Mouse (Mus musculus) heart, embryonic 10.5 days (tissue): ENCODE results near the gene Tprgl. TPM values are rescaled to one million over a fixed set of nuclear protein-coding genes. Genes with fewer than 3 reads are reported as not detected.

ENCODE experiments used
- DNase-seq: peaks from one replicate; pipeline ENCODE4 v3.0.0-alpha.2; 2017; ENCODE audit warnings: low spot score
- H3K27ac ChIP-seq: fragments of 300-500 bp; sonication (generic); 2 replicates; pipeline ENCODE4 v1.5.1; 2016; ENCODE audit warnings: mild to moderate bottlenecking
- H3K27me3 ChIP-seq: fragments of 300-500 bp; sonication (generic); 2 replicates; pipeline ENCODE4 v1.6.1; 2016; ENCODE audit warnings: mild to moderate bottlenecking; ENCODE audit not compliant: poor library complexity, insufficient read depth, severe bottlenecking
- H3K36me3 ChIP-seq: fragments of 300-500 bp; sonication (generic); 2 replicates; pipeline ENCODE4 v1.6.1; 2016; ENCODE audit warnings: mild to moderate bottlenecking, moderate library complexity
- H3K4me1 ChIP-seq: fragments of 300-500 bp; sonication (generic); 2 replicates; pipeline ENCODE4 v1.6.1; 2016; ENCODE audit warnings: mild to moderate bottlenecking
- H3K4me3 ChIP-seq: fragments of 300-500 bp; sonication (generic); 2 replicates; pipeline ENCODE4 v1.5.1; 2016; ENCODE audit warnings: mild to moderate bottlenecking, moderate library complexity
- H3K9me3 ChIP-seq: fragments of 300-500 bp; sonication (generic); 2 replicates; pipeline ENCODE4 v1.6.1; 2016; ENCODE audit warnings: mild to moderate bottlenecking, moderate library complexity
- WGBS: fragments of 180-500 bp; shearing (Covaris S2); methylation state at CpG from one replicate; pipeline ENCODE4 v1.1.7; 2016; 5-methylcytosine and 5-hydroxymethylcytosine counted together
- polyA plus RNA-seq: library from polyadenylated mRNA; unstranded; fragments of >200 nt; fragmentation: Nextera tagmentation; extraction: Ambion mirVana; gene quantifications from 2 replicates; pipeline ENCODE4 v1.2.1, GENCODE M21; 2016

Tprgl gene
- 125 and 140 TPM in 2 replicates for polyA plus RNA-seq

DNA sequence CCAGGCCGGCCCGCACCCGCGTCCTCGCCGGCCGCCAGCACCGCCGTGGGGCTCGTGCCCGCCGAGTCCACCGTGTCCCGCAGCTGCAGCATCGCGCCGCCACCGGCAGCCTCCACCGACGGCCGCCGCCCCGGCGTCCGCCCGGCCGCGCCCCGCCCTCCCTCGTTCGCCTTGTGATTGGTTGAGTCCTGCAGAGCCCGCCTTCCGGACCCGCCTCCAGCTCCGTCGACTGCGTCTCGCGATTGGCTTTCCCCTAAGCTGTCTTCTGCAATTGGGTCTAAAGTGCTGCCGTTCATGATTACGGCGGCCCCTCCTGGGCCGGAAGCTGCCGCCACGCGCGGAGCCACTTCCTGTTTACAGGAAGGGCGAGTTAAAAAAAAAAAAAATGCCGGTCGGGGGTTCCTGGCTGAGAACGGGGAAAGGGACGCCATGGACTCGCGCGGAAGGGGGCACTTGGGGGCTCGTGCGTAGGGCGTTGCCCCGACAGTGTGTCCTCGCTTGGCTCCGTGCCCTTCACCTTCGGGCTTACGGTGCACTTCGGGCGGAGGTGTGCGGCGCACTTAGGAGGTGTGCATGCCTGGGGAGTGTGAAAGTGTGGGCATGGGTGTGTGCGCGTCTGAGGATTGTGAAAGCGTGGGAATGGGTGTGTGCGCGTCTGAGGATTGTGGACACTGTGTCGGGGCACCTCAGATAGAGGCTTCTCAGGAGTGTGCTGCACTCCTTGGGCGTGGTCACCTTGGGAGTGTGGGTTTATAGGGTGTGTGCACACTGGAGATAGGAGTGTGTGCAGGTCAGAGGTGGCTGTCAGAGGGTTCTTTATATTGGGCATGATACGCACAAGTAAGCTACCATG, at the start of gene Tprgl:
TSS of gene Tprgl (minus strand) at position 129 of the 853 bp plus-strand sequence.
- Histone ChIP-seq H3K4me3 (peak within 1 kb of the TSS; percentile 99), H3K27ac (peak within 1 kb of the TSS; percentile 89), H3K4me1 (peaks cover 25% of the 10 kb centered on the region), H3K36me3 (peaks cover 32% of the 10 kb centered on the region), H3K9me3 (no peaks in the 10 kb centered on the region), H3K27me3 (no peaks in the 10 kb centered on the region)
- DNase-seq = peak; percentile 99
- under 1% methylated on average over 75 of the region's 75 CpGs for WGBS

DNA sequence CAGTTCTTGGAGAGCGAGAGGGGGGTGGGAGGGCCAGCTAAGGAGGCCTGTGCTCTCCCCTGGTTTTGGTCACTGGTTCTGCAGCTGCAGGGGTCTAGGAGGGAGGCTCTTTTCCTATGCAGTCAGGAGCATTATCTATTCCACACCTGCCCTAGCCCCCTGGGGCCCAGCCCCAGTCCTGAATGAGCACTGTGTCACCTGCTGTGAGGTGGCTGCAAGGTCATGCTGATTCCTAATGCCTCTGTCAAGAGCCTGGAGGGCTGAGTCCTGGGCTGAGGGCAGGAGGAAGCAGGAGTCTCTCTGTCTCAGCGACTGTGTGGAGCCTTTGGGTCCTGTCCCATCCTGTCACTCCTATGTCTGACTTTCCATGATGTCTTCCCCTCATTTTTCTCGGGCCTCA, 49.4 kb upstream of the Tprgl start:
- Histone ChIP-seq H3K4me3 (no peak overlapping the region), H3K27ac (0 out of 2 replicates have a peak overlapping the region, but pooled peaks have one; percentile 4), H3K9me3 (no peaks in the 10 kb centered on the region), H3K27me3 (peaks cover 19% of the 10 kb centered on the region; the same call in 1 of the 2 replicates), H3K4me1 (peaks cover 40% of the 10 kb centered on the region), H3K36me3 (no peaks in the 10 kb centered on the region)
- WGBS = 12% methylated on average over 3 of the region's 3 CpGs
- no peak for DNase-seq

DNA sequence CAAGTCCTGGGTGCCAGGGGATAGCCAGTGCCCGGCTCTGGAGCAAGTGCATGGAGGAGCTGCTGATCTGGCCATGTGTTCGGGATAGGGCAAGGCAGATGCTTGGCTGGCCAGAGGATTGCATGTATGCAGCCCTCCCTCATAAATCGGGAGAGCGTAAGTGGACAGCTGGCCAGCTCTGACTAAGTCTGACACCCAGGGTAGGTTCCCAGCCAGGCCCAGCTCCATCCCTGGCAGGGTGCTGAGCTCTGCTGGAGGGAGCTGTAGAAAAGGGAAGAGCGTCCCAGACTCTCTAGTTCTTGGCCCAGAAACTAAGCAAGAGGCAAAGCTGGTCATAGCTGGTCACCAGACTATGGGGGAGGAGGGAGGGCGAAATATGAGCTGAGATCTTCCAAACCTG, 48.6 kb upstream of the Tprgl start:
- Histone ChIP-seq H3K4me1 (peaks cover 38% of the 10 kb centered on the region), H3K4me3 (no peak overlapping the region), H3K27ac (no peak overlapping the region), H3K9me3 (no peaks in the 10 kb centered on the region), H3K27me3 (peaks cover 20% of the 10 kb centered on the region; the same call in 1 of the 2 replicates), H3K36me3 (no peaks in the 10 kb centered on the region)
- DNase-seq = no peak
- WGBS = 52% methylated on average over 6 of the region's 6 CpGs

DNA sequence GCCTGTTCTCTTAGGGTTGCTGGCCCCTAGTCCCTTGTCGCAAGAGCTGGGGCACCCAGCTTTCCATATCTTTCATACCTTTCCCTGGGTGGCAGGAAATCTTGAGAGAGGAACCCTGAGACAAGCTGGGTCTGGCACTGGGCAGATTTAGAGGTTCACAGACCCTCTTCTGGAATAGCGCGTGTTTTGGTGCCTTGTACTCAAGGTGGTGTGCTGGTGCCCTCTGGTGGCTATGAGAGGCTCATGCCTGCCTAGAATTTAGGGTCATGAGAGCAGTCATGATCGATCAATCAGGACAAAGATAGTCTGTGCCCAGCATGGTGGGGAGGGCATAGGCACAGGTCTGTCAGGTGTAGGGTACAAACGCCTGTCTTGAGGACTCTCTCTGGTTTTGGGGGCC, 46.8 kb upstream of the Tprgl start:
- H3K27ac ChIP-seq = no peak overlapping the region
- H3K36me3 ChIP-seq = no peaks in the 10 kb centered on the region
- 16% methylated on average over 5 of the region's 5 CpGs for WGBS
- H3K4me3 ChIP-seq = no peak overlapping the region
- peak; percentile 83 for DNase-seq
- H3K9me3 ChIP-seq = no peaks in the 10 kb centered on the region
- peaks cover 36% of the 10 kb centered on the region; the same call in 1 of the 2 replicates for H3K27me3 ChIP-seq
- peaks cover 25% of the 10 kb centered on the region for H3K4me1 ChIP-seq

DNA sequence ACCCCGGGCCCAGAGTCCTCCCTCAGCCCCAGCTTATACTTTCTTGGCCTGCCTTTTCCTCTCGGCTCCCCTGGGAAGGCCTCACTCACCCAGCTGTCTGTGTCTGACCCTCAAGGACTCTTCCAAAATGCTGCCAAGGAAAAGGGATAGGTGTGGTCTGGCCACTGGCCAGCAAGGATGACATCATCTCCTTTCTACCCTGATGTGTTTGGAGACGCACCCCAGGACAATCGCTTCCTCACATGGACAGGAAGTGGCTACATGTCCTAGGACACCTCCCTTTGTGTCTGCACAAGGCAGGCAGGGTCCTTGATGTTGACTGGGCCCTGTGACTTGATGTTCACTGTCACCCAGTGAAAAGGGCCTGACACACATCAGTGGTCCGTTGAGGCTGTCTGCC, 44.9 kb upstream of the Tprgl start:
- Histone ChIP-seq H3K27ac (no peak overlapping the region), H3K27me3 (peaks cover 34% of the 10 kb centered on the region; the same call in 1 of the 2 replicates), H3K4me3 (no peak overlapping the region), H3K9me3 (no peaks in the 10 kb centered on the region), H3K36me3 (no peaks in the 10 kb centered on the region), H3K4me1 (peaks cover 25% of the 10 kb centered on the region)
- no peak for DNase-seq
- WGBS = 59% methylated on average over 5 of the region's 5 CpGs

DNA sequence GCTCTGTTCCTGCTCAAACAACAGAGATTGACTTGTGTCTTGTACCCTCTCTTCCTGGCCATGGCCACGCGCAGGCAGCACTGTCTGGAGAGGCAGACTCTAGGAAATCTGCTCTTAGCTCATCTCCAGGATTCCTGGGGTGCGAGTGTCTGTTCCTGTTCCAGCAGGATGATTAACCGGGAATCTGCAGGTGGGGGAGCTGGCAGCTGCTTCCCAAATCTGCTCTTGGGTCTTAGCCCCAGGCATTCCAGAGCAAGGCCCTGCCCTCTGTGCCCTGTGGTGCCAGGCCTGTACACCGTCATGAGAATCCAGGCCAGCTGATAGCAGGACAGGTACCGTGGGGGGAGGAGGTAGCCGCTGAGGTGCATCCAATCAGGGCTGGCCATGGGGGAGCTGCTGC, 44.1 kb upstream of the Tprgl start:
- Histone ChIP-seq H3K27ac (no peak overlapping the region), H3K4me1 (peaks cover 18% of the 10 kb centered on the region), H3K4me3 (no peak overlapping the region), H3K36me3 (no peaks in the 10 kb centered on the region), H3K27me3 (peaks cover 27% of the 10 kb centered on the region; the same call in 1 of the 2 replicates), H3K9me3 (no peaks in the 10 kb centered on the region)
- DNase-seq = no peak
- 71% methylated on average over 7 of the region's 7 CpGs for WGBS

DNA sequence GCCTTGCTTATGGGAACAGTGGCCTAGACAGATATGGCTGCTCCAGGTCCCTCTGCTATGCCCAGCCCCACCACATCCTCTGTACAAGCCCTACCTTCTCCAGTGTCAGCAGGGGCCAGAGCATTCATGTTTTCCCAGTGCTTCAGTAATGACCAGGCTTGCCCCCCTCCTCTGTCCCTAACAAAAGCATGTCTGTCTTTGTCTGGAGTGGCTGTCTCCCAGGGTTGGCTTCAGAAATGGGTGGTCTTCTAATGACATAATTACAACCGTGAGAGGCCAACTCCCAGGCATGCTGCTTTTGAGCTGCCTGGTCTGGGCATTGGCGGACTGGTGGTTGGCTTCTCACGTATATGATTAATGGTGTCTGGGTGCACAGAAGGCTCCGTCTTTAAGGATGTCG, 41.0 kb upstream of the Tprgl start:
- 0 out of 2 replicates have a peak, but pooled peaks cover 17% of the 10 kb centered on the region for H3K27me3 ChIP-seq
- no peak for DNase-seq
- no peak overlapping the region for H3K4me3 ChIP-seq
- no peak overlapping the region for H3K27ac ChIP-seq
- 63% methylated on average over 5 of the region's 5 CpGs for WGBS
- H3K9me3 ChIP-seq = no peaks in the 10 kb centered on the region
- no peaks in the 10 kb centered on the region for H3K36me3 ChIP-seq
- peaks cover 39% of the 10 kb centered on the region for H3K4me1 ChIP-seq

DNA sequence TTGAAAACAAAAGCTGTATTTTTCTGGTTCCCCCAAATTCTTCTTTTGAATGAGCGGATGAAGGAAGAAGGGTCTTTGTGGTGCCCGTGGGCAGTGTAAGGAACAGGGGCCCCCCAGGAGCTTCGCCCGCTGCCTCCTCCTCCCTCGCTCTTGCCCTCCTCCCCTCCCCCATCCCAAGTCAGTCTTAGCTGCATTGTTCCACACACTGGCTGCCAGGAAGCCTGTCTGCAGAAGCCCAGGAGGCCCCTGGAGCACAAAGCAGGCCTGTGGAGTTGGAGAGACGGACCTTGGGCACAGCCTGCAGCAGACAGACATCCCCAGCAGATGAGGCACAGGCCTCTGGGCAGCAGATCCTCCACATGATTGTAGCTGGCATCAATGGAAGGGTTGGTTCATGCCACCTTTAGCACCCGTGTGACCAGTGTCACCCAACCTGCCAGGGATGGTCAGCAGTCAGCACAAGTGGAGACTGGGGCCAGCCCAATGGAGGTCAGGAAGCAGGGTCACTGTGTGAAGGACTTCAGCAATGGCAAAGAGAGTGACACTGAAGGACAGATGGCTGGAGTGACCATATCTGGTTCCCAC, 38.0 kb upstream of the Tprgl start:
- H3K9me3 ChIP-seq = no peaks in the 10 kb centered on the region
- 0 out of 2 replicates have a peak, but pooled peaks cover 12% of the 10 kb centered on the region for H3K27me3 ChIP-seq
- 64% methylated on average over 7 of the region's 7 CpGs for WGBS
- no peaks in the 10 kb centered on the region; the same call in 1 of the 2 replicates for H3K36me3 ChIP-seq
- no peak overlapping the region for H3K4me3 ChIP-seq
- DNase-seq = no peak
- H3K27ac ChIP-seq = peak overlapping the region; percentile 53
- peaks cover 21% of the 10 kb centered on the region for H3K4me1 ChIP-seq

DNA sequence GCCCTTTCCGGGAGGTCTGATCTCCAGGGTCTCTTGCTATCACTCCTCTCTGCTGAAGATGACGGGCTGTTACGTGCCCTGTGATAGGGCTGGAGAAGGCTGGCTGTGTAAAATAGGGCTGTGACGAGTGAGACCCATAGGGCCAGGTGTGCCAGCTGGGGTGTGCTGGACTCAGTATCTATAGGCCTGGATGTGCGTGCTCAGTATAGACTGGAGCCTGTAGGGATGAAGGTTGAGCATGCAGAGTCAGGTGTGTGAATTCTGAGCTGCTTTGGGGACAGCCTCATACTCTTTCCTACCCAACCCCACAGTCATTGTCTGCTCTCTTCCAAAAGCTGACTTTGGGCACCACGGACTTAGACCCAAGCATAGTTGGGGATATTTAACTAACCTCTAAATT, 37.5 kb upstream of the Tprgl start:
- Histone ChIP-seq H3K27me3 (0 out of 2 replicates have a peak, but pooled peaks cover 7% of the 10 kb centered on the region), H3K4me1 (peaks cover 21% of the 10 kb centered on the region), H3K27ac (peak overlapping the region; percentile 53; the same call in 1 of the 2 replicates), H3K9me3 (no peaks in the 10 kb centered on the region), H3K36me3 (no peaks in the 10 kb centered on the region; the same call in 1 of the 2 replicates), H3K4me3 (no peak overlapping the region)
- no peak for DNase-seq
- 49% methylated on average over 6 of the region's 6 CpGs for WGBS

DNA sequence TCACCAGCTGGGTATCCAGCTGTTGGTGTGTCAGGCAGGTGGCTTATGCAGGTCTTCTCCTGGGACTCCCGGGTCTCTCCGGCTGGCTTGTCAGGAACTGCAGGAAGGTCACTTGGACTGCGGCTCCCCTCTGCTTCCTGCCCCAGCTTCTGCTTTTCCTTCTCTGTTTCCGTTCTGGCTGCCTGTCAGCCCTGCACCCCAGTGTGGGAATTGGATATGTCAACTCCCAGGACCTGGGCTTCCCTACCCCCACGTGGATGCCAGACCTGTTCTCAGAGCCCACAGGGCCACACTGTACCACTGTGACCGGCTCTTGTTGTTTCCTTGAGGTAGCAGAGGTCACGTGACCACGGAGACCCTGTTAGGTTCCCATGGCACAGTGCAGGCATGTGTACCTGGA, 28.5 kb upstream of the Tprgl start:
- Histone ChIP-seq H3K27me3 (peaks cover 16% of the 10 kb centered on the region), H3K4me3 (no peak overlapping the region), H3K36me3 (no peaks in the 10 kb centered on the region), H3K27ac (0 out of 2 replicates have a peak overlapping the region, but pooled peaks have one; percentile 6), H3K9me3 (no peaks in the 10 kb centered on the region), H3K4me1 (peaks cover 30% of the 10 kb centered on the region)
- DNase-seq = no peak
- WGBS = 62% methylated on average over 8 of the region's 8 CpGs

DNA sequence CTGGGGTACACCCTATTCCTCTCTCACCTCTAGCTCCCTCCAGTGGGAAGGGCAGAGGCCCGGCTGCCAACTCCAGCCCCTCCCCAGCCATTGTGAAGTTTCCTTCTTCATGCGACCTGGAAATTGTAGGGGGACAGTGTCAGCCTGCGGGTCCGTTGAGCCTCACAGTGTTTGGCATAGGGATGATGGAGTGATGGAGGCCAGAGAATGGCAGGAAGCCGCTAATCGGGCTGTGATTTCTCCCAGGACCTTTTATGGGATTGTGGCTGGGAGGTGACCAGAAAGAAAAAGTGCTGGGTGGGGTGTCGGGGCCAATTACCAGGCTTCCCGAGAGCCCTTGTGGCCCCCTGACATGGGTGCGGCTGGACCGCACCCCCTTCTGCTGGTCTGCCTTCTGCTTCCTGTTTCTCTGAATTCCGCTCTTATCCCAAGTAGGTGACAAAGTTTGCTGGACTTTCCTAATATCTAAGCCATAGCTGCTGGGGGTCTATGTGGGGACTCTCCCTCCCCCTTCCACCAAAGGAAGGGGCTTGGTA, 25.6 kb upstream of the Tprgl start:
- DNase-seq = no peak
- 54% methylated on average over 11 of the region's 11 CpGs for WGBS
- no peak overlapping the region for H3K4me3 ChIP-seq
- peaks cover 39% of the 10 kb centered on the region for H3K4me1 ChIP-seq
- H3K9me3 ChIP-seq = no peaks in the 10 kb centered on the region
- H3K27me3 ChIP-seq = peaks cover 16% of the 10 kb centered on the region
- H3K36me3 ChIP-seq = no peaks in the 10 kb centered on the region
- peak overlapping the region; percentile 1 for H3K27ac ChIP-seq

DNA sequence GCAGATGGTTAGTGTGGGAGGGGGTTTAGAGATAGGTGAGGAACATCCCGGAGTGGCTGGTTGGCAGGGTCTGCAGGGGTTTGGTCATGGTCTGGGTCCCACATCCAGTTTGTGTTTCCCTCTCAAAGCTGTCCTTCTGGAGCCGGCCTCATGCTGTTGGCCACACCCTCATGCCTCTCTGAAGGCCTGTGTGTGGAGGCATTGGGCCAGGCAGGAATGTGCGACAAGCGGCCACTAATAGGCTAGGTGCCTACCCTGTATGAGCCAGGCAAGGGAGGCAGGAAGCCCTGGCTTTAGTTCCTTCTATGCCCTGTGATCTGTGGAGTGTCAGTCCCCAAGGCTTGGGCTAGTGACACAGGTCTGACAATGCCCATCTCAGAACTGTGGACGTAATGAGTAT, 24.5 kb upstream of the Tprgl start:
- Histone ChIP-seq H3K4me1 (peaks cover 39% of the 10 kb centered on the region), H3K27me3 (peaks cover 10% of the 10 kb centered on the region; the same call in 1 of the 2 replicates), H3K27ac (peak overlapping the region; percentile 59; the same call in 1 of the 2 replicates), H3K9me3 (no peaks in the 10 kb centered on the region), H3K36me3 (no peaks in the 10 kb centered on the region), H3K4me3 (no peak overlapping the region)
- DNase-seq = no peak
- 62% methylated on average over 5 of the region's 5 CpGs for WGBS

DNA sequence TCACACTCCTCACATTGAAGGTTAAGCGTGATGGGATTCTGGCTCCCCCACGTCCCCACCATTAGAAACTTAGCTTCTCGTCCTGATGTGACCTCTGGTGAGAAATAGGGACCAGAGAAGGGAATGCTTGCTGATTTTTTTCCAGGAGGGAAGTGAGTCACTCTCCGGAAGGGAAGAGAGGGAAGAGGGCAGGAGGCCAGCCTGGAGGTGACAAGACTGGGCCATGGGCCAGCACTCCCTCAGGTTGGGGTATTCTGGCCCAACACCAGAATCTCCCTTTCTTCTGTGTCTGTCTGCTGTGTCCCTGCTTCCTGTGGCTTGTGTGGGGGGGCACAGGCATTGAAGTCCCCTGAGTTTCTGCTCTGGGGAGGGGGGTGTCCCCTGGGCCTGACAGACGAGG, 23.1 kb upstream of the Tprgl start:
- DNase-seq = no peak
- WGBS = 46% methylated on average over 5 of the region's 5 CpGs
- H3K36me3 ChIP-seq = peaks cover 5% of the 10 kb centered on the region; the same call in 1 of the 2 replicates
- H3K4me3 ChIP-seq = no peak overlapping the region
- no peaks in the 10 kb centered on the region for H3K9me3 ChIP-seq
- peaks cover 9% of the 10 kb centered on the region; the same call in 1 of the 2 replicates for H3K27me3 ChIP-seq
- no peak overlapping the region for H3K27ac ChIP-seq
- H3K4me1 ChIP-seq = peaks cover 35% of the 10 kb centered on the region
